Mouse (Mus musculus): ENCODE data around the gene Gm13279.
"Not testable (repeated sequence)": the region's sequence is repeated elsewhere in the genome, so short reads cannot be mapped to it uniquely, and the experiment has no call there.

The Gm13279 gene

DNA sequence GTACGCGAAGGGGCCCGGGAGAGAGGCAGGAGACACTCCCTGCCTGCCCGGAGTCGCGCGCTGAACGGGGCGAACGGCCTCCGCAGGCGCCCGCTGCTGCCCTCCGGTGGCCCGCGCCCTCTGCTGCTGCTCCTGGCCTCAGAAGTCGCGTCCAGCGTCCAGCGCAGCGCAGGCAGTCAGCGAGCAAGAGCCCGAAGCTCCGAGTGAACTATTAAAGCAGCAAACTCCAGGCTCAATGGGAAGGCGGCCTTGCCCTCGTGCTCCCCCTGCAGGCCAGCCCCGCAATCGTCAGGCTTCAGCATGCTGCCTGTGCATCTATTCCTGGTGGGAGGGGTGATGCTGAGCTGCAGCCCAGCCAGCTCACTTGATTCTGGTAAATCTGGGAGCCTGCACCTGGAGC is at the start of gene Gm13279:
Gene Gm13279 (plus strand): TSS at position 301 of the 400 bp plus-strand sequence.
- not testable (repeated sequence) for DNase-seq (ENCODE audit: low spot score)

DNA sequence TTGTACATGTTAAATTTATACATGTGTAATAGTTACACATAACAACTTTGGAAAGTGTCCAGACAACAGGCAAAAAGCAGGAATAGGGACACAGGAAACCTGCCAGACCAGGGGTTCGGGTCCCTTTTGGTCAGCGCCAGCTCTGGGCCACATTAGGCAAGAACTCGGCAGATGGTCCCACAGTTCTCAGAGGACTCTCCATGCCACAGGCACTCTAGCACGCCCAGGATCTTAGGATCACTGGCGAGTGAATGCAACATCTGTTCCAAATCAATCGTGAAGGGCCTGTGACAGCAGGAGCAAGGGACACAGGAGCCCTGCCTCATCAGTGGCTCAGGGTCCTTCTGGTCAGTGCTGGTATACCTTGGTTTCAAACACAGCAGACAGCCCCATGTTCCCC is 47.3 kb upstream of the Gm13279 start:
- no peak for DNase-seq (ENCODE audit: low spot score)

- not testable (repeated sequence) for DNase-seq (ENCODE audit: low spot score)
Measured at GRCm38 (mm10) chr4:88754818-88755340, 42.3 kb upstream of the Gm13279 start, which contains the start of gene Gm13271. Gene Gm13271, plus strand, starts transcription at chr4:88754868.

- peak; percentile 32 for DNase-seq (ENCODE audit: low spot score)
Measured at GRCm38 (mm10) chr4:88756581-88757513, 40.4 kb upstream of the Gm13279 start.

- peak; percentile 86 for DNase-seq (ENCODE audit: low spot score)
Measured at GRCm38 (mm10) chr4:88757628-88758031, 39.6 kb upstream of the Gm13279 start.

DNA sequence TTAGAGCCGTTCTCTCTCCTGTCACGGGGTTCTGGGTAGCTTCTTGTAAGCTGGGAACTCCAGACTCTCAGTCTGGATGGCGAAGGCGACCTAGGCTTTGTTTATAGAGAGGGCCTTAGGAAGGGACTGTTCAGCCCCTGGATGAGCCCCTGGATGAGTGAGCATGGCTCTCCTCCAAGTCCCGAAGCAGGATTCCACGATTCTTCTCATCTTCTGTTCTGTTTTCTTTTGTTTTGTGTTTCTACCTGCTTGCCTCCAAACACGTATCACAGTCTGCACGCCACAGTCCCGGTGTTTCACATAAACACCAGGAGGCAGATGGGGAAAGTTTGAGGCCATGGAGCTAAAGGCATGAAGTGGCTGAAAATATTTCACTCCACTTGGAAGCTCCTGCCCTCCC is 38.4 kb upstream of the Gm13279 start:
- not testable (repeated sequence) for DNase-seq (ENCODE audit: low spot score)

DNA sequence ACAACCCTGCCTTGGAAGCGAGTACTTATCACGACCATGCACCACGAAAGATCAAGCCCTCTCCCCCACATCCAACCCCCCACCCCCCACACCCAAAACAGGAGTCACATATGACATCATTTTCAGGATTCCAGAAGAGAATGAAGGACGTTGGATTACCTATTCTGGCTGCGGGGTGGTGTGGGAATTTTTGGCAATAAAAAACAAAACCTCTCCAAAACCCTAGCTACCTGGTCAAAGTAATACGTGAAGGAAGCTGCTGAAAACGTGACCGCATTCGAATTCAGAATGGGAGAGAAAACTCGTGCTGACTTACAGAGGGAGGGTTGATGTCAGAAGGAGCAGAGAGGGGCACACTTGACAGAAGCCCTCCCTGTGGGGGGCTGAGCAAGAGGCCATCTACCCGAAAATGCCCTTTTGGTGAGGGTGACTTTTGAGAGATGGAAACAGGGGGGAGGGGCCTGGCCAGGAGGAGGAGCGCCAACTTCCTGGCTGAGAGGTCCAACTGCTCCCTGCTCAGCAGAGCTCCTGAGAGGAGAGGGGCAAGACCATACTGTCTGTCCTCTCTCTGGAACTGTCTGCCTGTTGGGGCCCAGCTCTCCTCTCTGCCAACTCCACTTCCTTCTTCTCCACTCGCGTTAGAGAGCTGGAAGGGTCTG is 37.5 kb upstream of the Gm13279 start, which contains the start of gene Gm13283:
Gene Gm13283 (plus strand): TSS at position 510 of the 659 bp plus-strand sequence.
- not testable (repeated sequence) for DNase-seq (ENCODE audit: low spot score)

- DNase-seq (ENCODE audit: low spot score) = peak; percentile 64
Measured at GRCm38 (mm10) chr4:88760431-88760830, 36.8 kb upstream of the Gm13279 start.

DNA sequence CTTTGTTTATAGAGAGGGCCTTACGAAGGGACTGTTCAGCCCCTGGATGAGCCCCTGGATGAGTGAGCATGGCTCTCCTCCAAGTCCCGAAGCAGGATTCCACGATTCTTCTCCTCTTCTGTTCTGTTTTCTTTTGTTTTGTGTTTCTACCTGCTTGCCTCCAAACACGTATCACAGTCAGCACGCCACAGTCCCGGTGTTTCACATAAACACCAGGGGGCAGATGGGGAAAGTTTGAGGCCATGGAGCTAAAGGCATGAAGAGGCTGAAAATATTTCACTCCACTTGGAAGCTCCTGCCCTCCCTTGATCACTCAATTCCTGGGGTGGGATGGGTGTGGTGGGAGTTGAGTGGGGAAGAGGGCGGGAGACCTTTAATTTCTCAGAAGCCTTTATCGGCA is 35.4 kb upstream of the Gm13279 start:
- DNase-seq (ENCODE audit: low spot score) = not testable (repeated sequence)

- DNase-seq (ENCODE audit: low spot score) = not testable (repeated sequence)
Measured at GRCm38 (mm10) chr4:88762341-88762740, 34.9 kb upstream of the Gm13279 start.

GRCm38 (mm10) chr4:88763384-88764018 is 33.7 kb upstream of the Gm13279 start:
- DNase-seq (ENCODE audit: low spot score) = peak; percentile 74

- DNase-seq (ENCODE audit: low spot score) = not testable (repeated sequence)
Measured at GRCm38 (mm10) chr4:88773534-88773933, 23.7 kb upstream of the Gm13279 start, which contains the start of gene Gm13290. Gene Gm13290, plus strand, starts transcription at chr4:88773834.

DNA sequence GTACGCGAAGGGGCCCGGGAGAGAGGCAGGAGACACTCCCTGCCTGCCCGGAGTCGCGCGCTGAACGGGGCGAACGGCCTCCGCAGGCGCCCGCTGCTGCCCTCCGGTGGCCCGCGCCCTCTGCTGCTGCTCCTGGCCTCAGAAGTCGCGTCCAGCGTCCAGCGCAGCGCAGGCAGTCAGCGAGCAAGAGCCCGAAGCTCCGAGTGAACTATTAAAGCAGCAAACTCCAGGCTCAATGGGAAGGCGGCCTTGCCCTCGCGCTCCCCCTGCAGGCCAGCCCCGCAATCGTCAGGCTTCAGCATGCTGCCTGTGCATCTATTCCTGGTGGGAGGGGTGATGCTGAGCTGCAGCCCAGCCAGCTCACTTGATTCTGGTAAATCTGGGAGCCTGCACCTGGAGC is 20.6 kb upstream of the Gm13279 start, which contains the start of gene Gm13289:
Gene Gm13289 (plus strand): TSS at position 301 of the 400 bp plus-strand sequence.
- not testable (repeated sequence) for DNase-seq (ENCODE audit: low spot score)

- DNase-seq (ENCODE audit: low spot score) = not testable (repeated sequence)
Measured at GRCm38 (mm10) chr4:88779550-88779949, 17.6 kb upstream of the Gm13279 start, which contains the start of gene Gm13272. Gene Gm13272, plus strand, starts transcription at chr4:88779850.

GRCm38 (mm10) chr4:88780320-88780719 is 16.9 kb upstream of the Gm13279 start:
- not testable (repeated sequence) for DNase-seq (ENCODE audit: low spot score)

- DNase-seq (ENCODE audit: low spot score) = not testable (repeated sequence)
Measured at GRCm38 (mm10) chr4:88781831-88782230, 15.4 kb upstream of the Gm13279 start, which contains the start of gene Ifnz. Gene Ifnz, plus strand, starts transcription at chr4:88782131.

GRCm38 (mm10) chr4:88782335-88782734 is 14.9 kb upstream of the Gm13279 start:
- not testable (repeated sequence) for DNase-seq (ENCODE audit: low spot score)

DNA sequence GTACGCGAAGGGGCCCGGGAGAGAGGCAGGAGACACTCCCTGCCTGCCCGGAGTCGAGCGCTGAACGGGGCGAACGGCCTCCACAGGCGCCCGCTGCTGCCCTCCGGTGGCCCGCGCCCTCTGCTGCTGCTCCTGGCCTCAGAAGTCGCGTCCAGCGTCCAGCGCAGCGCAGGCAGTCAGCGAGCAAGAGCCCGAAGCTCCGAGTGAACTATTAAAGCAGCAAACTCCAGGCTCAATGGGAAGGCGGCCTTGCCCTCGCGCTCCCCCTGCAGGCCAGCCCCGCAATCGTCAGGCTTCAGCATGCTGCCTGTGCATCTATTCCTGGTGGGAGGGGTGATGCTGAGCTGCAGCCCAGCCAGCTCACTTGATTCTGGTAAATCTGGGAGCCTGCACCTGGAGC is 11.8 kb upstream of the Gm13279 start, which contains the start of gene Gm13276:
Gene Gm13276 (plus strand): TSS at position 301 of the 400 bp plus-strand sequence.
- DNase-seq (ENCODE audit: low spot score) = not testable (repeated sequence)

DNA sequence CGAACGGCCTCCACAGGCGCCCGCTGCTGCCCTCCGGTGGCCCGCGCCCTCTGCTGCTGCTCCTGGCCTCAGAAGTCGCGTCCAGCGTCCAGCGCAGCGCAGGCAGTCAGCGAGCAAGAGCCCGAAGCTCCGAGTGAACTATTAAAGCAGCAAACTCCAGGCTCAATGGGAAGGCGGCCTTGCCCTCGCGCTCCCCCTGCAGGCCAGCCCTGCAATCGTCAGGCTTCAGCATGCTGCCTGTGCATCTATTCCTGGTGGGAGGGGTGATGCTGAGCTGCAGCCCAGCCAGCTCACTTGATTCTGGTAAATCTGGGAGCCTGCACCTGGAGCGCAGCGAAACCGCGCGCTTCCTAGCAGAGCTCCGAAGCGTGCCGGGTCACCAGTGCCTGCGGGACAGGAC is 8.8 kb upstream of the Gm13279 start, which contains the start of gene Gm13277:
Gene Gm13277 (plus strand): TSS at position 231 of the 400 bp plus-strand sequence.
- not testable (repeated sequence) for DNase-seq (ENCODE audit: low spot score)

GRCm38 (mm10) chr4:88791250-88791649 is 5.9 kb upstream of the Gm13279 start, which contains the start of gene Gm13278:
Gene Gm13278, plus strand, starts transcription at chr4:88791550.
- DNase-seq (ENCODE audit: low spot score) = not testable (repeated sequence)
